Mouse (Mus musculus): ENCODE measurements around the gene Tedc1.

Tedc1 gene

GRCm38 (mm10) chr12:113152272-113152661, 4.0 kb upstream of the Tedc1 start:
- in situ Hi-C loops (cut with MboI, MseI): no loop called here

GRCm38 (mm10) chr12:113152991-113153525, 3.2 kb upstream of the Tedc1 start:
- in situ Hi-C loops (cut with MboI, MseI): no loop called here

- in situ Hi-C loops (cut with MboI, MseI): no loop called here
These were observed 2.2 kb upstream of the Tedc1 start for GRCm38 (mm10) chr12:113153971-113154370.

GRCm38 (mm10) chr12:113154747-113155075, 1.5 kb upstream of the Tedc1 start:
- in situ Hi-C loops (cut with MboI, MseI): no loop called here

GRCm38 (mm10) chr12:113155076-113155771, 997 bp upstream of the Tedc1 start:
- in situ Hi-C loops (cut with MboI, MseI): no loop called here

GRCm38 (mm10) chr12:113156540-113156929, 314 bp downstream of the Tedc1 start:
- in situ Hi-C loops (cut with MboI, MseI): no loop called here

- in situ Hi-C loops (cut with MboI, MseI): no loop called here
These were observed 781 bp downstream of the Tedc1 start for GRCm38 (mm10) chr12:113157002-113157401.

- in situ Hi-C loops (cut with MboI, MseI): no loop called here
These were observed 1.3 kb downstream of the Tedc1 start for GRCm38 (mm10) chr12:113157521-113157920.

GRCm38 (mm10) chr12:113157971-113158370, 1.8 kb downstream of the Tedc1 start:
- in situ Hi-C loops (cut with MboI, MseI): no loop called here

- in situ Hi-C loops (cut with MboI, MseI): no loop called here
These were observed 7.4 kb downstream of the Tedc1 start for GRCm38 (mm10) chr12:113163561-113164006.

- in situ Hi-C loops (cut with MboI, MseI): no loop called here
These were observed 11.9 kb downstream of the Tedc1 start for GRCm38 (mm10) chr12:113168031-113168536.

- in situ Hi-C loops (cut with MboI, MseI): no loop called here
These were observed 20.9 kb downstream of the Tedc1 start for GRCm38 (mm10) chr12:113176960-113177725.

GRCm38 (mm10) chr12:113181020-113181419, 24.8 kb downstream of the Tedc1 start:
- in situ Hi-C loops (cut with MboI, MseI): no loop called here

GRCm38 (mm10) chr12:113184945-113185344, 28.7 kb downstream of the Tedc1 start:
- in situ Hi-C loops (cut with MboI, MseI): loop anchor here (5.0 kb wide), 1 partner anchor 38 kb away; the partner anchor contains the start of gene Crip1

GRCm38 (mm10) chr12:113185442-113186291, 29.4 kb downstream of the Tedc1 start, which contains the start of gene Tmem121:
TSS of gene Tmem121 (plus strand) at chr12:113185930.
- in situ Hi-C loops (cut with MboI, MseI): loop anchor here (5.0 kb wide), 1 partner anchor 38 kb away; the partner anchor contains the start of gene Crip1

- in situ Hi-C loops (cut with MboI, MseI): loop anchor here (5.0 kb wide), 1 partner anchor 39 kb away; the partner anchor contains the start of gene Crip1
These were observed 30.2 kb downstream of the Tedc1 start for GRCm38 (mm10) chr12:113186326-113187010.

- in situ Hi-C loops (cut with MboI, MseI): loop anchor here (5.0 kb wide), 1 partner anchor 40 kb away; the partner anchor contains the start of gene Crip1
These were observed 30.8 kb downstream of the Tedc1 start for GRCm38 (mm10) chr12:113187011-113187375.

GRCm38 (mm10) chr12:113187584-113188295, 31.5 kb downstream of the Tedc1 start:
- in situ Hi-C loops (cut with MboI, MseI): loop anchor here (5.0 kb wide), 1 partner anchor 40 kb away; the partner anchor contains the start of gene Crip1

- in situ Hi-C loops (cut with MboI, MseI): loop anchor here (5.0 kb wide), 1 partner anchor 41 kb away; the partner anchor contains the start of gene Crip1
These were observed 32.3 kb downstream of the Tedc1 start for GRCm38 (mm10) chr12:113188349-113189055.

Measured in regulatory T cell (primary cell).